Mouse (Mus musculus) adrenal gland, adult (tissue): ENCODE measurements at regions not wholly inside any gene's neighbourhood (a gene's known extent, or its start where the extent isn't known, plus 50 kb on each side); places are given as distances from the start of the nearest gene placed in this dataset.
"Not testable (repeated sequence)": the region's sequence is repeated elsewhere in the genome, so short reads cannot be mapped to it uniquely, and the experiment has no call there.

ENCODE experiments used
- DNase-seq, 2 experiments: peaks; one replicate each; pipeline ENCODE4 v3.0.0; 2022 to 2023; ENCODE audit warnings: low spot score in 1 of 2; ENCODE audit not compliant: inconsistent age in 2 of 2

DNA sequence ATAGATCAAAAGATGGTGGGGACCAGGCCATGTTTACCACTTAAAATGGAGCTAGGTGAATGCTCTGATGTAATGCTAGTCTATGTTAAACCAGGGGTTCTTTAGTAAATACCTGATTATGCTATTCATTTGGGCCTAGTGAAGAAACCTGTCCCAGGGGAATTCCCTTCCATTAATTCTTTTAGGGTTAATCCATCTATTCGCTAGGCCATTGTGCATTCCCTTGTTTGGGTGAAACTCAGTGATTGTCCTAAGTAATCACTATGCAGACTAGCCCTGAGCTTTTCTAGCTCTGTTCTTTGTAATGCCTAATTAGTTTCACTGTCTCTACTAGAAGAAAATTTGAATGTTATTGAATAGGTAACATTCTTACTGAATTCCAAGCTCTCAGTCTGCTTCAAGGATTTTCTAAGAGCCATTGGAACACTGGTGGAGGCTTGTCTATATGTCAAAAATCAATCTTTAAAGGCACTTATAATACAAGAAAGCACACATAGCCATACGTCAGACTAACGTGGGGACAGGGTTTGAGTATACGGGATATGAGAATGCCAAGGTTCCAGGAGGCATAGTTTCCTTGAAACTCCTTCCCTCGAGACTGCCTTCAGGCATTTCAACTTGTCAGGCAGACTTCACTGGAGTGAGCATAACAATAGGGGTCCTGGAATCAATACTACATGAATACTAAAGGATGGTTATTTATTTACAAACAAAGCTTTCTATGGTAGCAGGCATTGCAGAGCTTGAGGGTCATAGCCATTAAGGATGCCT lies 266.9 kb upstream of the 4930578C19Rik start:
- DNase-seq = no peak

DNA sequence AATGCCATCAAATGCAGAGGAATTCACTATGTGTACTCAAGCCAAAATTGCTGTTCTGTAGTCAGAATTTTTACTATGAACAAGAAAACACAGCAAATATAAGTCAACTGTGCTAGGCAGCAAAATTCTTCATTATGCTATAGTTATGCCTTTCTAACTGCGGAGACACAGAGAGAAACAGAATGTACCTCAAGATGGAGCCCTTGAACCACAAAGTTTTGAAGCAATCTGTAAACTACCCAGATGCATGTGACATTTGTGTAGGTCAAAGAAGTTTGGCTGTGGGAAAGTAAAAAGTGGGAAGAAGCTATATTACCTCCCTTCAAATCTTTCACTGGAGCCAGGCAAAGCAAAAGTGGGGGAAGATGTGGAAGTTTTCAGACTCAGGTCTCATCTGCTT lies 226.0 kb upstream of the 4930578C19Rik start:
- DNase-seq = peak in 1 of 2 experiments; percentile 54

DNA sequence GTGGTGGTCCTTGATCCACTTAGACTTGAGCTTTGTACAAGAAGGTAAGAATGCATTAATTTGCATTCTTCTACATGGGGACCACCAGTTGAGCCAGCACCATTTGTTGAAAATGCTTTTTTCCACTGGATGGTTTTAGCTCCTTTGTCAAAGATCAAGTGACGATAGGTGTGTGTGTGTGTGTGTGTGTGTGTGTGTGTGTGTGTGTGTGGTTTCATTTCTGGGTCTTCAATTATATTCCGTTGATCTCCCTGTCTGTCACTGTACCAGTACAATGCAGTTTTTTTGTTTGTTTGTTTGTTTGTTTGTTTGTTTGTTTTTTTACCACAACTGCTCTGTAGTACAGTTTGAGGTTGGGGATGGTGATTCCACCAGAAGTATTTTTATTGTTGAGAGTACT lies 206.1 kb upstream of the 4930578C19Rik start:
- DNase-seq = not testable (repeated sequence)

DNA sequence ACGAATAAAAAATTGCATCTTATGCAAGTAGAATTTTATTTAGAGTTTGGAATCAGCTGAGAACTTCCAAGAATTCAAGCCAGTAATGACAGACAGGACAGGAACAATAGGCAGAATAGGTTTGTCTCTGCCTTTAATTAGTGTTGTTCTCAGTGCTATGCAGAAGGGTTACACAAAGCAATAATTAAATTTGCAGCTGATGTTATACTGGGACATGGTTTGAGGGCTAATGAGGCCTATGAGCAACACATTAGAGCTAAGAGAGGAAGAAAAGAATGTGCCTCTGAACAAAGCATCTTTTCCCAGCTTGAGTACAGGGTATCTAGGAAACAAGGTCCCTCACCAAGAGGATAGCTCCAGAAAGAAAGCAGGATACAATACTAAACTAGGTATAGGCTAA lies 201.9 kb upstream of the 4930578C19Rik start:
- no peak for DNase-seq

DNA sequence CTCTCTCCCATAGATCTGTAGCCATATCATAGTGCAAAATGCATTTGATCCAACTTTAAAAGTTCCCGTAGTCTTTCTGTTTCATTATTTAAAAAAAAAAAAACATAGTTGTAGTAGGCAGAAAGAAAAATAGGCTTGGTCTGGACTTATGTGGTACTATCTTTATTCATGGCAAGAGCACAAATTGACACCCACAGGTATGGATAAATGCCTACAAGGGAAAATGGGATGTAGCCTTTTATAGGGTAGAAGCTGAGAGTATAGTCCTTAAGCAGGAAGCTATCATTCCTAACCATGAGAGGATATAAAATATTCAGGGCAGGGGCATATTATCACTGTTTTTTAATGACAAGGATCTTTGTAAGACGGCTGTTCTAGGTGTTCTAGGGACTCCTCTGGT lies 157.4 kb upstream of the 4930578C19Rik start:
- DNase-seq = no peak
